Mouse (Mus musculus) brain, adult 2 months (tissue): ENCODE results near the gene Efna5.

Experiments
- DNase-seq: peaks from one replicate; pipeline ENCODE4 v3.0.0; 2011; ENCODE audit warnings: low read depth, low spot score

The Efna5 gene

GRCm38 (mm10) chr17:62748803-62749619 is 132.1 kb downstream of the Efna5 start:
- no peak for DNase-seq

GRCm38 (mm10) chr17:62747381-62747780 is 133.7 kb downstream of the Efna5 start:
- DNase-seq: peak; percentile 31

GRCm38 (mm10) chr17:62746827-62747226 is 134.3 kb downstream of the Efna5 start:
- no peak for DNase-seq

GRCm38 (mm10) chr17:62745286-62745685 is 135.8 kb downstream of the Efna5 start:
- no peak for DNase-seq

GRCm38 (mm10) chr17:62744239-62744638 is 136.9 kb downstream of the Efna5 start:
- DNase-seq: no peak

- no peak for DNase-seq
Measured at GRCm38 (mm10) chr17:62741702-62742101, 139.4 kb downstream of the Efna5 start.

- DNase-seq: no peak
Measured at GRCm38 (mm10) chr17:62741020-62741419, 140.1 kb downstream of the Efna5 start.

- DNase-seq: no peak
Measured at GRCm38 (mm10) chr17:62739993-62740392, 141.1 kb downstream of the Efna5 start.

GRCm38 (mm10) chr17:62737404-62737803 is 143.7 kb downstream of the Efna5 start:
- DNase-seq: no peak

GRCm38 (mm10) chr17:62735943-62736342 is 145.2 kb downstream of the Efna5 start:
- no peak for DNase-seq

GRCm38 (mm10) chr17:62734901-62735300 is 146.2 kb downstream of the Efna5 start:
- DNase-seq: no peak

GRCm38 (mm10) chr17:62734067-62734466 is 147.1 kb downstream of the Efna5 start:
- DNase-seq: no peak

GRCm38 (mm10) chr17:62729754-62730470 is 151.2 kb downstream of the Efna5 start:
- no peak for DNase-seq

GRCm38 (mm10) chr17:62728142-62728917 is 152.8 kb downstream of the Efna5 start:
- DNase-seq: no peak

- DNase-seq: peak; percentile 54
Measured at GRCm38 (mm10) chr17:62726102-62726501, 155.0 kb downstream of the Efna5 start.

- no peak for DNase-seq
Measured at GRCm38 (mm10) chr17:62722962-62723361, 158.2 kb downstream of the Efna5 start.

- DNase-seq: no peak
Measured at GRCm38 (mm10) chr17:62721595-62721994, 159.5 kb downstream of the Efna5 start.

- DNase-seq: peak; percentile 69
Measured at GRCm38 (mm10) chr17:62720740-62721450, 160.2 kb downstream of the Efna5 start.

- no peak for DNase-seq
Measured at GRCm38 (mm10) chr17:62717426-62718131, 163.5 kb downstream of the Efna5 start.

- DNase-seq: no peak
Measured at GRCm38 (mm10) chr17:62713455-62713854, 167.7 kb downstream of the Efna5 start.

- DNase-seq: no peak
Measured at GRCm38 (mm10) chr17:62706418-62706817, 174.7 kb downstream of the Efna5 start.
